Mouse (Mus musculus) midbrain, embryonic 16.5 days (tissue): ENCODE measurements around the gene Calr3. TPM values are rescaled to one million over a fixed set of nuclear protein-coding genes. Genes with fewer than 3 reads are reported as not detected.

Experiments used
- ATAC-seq: fragments of 200-750 bp; cut with Nextera tagmentation; 2 replicates; pipeline ENCODE4 v1.8.0; 2017; ENCODE audit warnings: moderate TSS enrichment
- H3K27ac ChIP-seq: fragments of 300-500 bp; sonication (generic); 2 replicates; pipeline ENCODE4 v1.5.1; 2014; ENCODE audit warnings: mild to moderate bottlenecking, low read length, mixed read lengths
- H3K27me3 ChIP-seq: fragments of 300-500 bp; sonication (generic); 2 replicates; pipeline ENCODE4 v1.6.1; 2014; ENCODE audit warnings: low read depth, low read length, mixed read lengths; ENCODE audit not compliant: control insufficient read depth, insufficient read depth
- H3K36me3 ChIP-seq: fragments of 300-500 bp; sonication (generic); 2 replicates; pipeline ENCODE4 v1.6.1; 2014; ENCODE audit warnings: mild to moderate bottlenecking, low read length, moderate library complexity, mixed read lengths; ENCODE audit not compliant: control insufficient read depth, insufficient read depth
- H3K4me1 ChIP-seq: fragments of 300-500 bp; sonication (generic); 2 replicates; pipeline ENCODE4 v1.6.1; 2014; ENCODE audit warnings: mild to moderate bottlenecking, low read length, mixed read lengths; ENCODE audit not compliant: control insufficient read depth, insufficient read depth
- H3K4me2 ChIP-seq: fragments of 300-500 bp; sonication (generic); 2 replicates; pipeline ENCODE4 v1.6.1; 2014; ENCODE audit warnings: mild to moderate bottlenecking, low read length, mixed read lengths
- H3K4me3 ChIP-seq: fragments of 300-500 bp; sonication (generic); 2 replicates; pipeline ENCODE4 v1.5.1; 2014; ENCODE audit warnings: low read depth, mild to moderate bottlenecking, low read length, moderate library complexity, mixed read lengths
- H3K9ac ChIP-seq: fragments of 300-500 bp; sonication (generic); 2 replicates; pipeline ENCODE4 v1.6.1; 2014; ENCODE audit warnings: low read depth, low read length, mixed read lengths
- H3K9me3 ChIP-seq: fragments of 300-500 bp; sonication (generic); replicated peaks from 2 replicates; pipeline ENCODE4 v1.6.1; 2014; ENCODE audit warnings: mild to moderate bottlenecking, low read length, mixed read lengths; ENCODE audit not compliant: control insufficient read depth, poor library complexity, severe bottlenecking
- WGBS: fragments of 180-500 bp; shearing (Covaris S2); extraction: QIAGEN DNeasy Blood & Tissue Kit; methylation state at CpG from one replicate; pipeline ENCODE4 v1.1.7; 2014; 5-methylcytosine and 5-hydroxymethylcytosine counted together
- polyA plus RNA-seq: library from polyadenylated mRNA; unstranded; fragments of >200 nt; fragmentation: Nextera tagmentation; extraction: Ambion mirVana; gene quantifications from 2 replicates; pipeline ENCODE4 v1.2.1, GENCODE M21; 2015

Calr3 gene
- polyA plus RNA-seq = 1.0 and 1.2 TPM in 2 replicates

- Histone ChIP-seq H3K4me2 (peak within 1 kb of the TSS; percentile 81), H3K9me3 (no peaks in the 10 kb centered on the region), H3K9ac (peak within 1 kb of the TSS; percentile 70), H3K36me3 (no peaks in the 10 kb centered on the region), H3K27me3 (no peaks in the 10 kb centered on the region), H3K4me3 (peak within 1 kb of the TSS; percentile 45), H3K4me1 (peaks cover 23% of the 10 kb centered on the region), H3K27ac (peak within 1 kb of the TSS; percentile 65; the same call in 1 of the 2 replicates)
- peak; percentile 99 for ATAC-seq
- 5% methylated on average over 34 of the region's 34 CpGs for WGBS
Measured at GRCm38 (mm10) chr8:72443338-72443993, at the start of gene Calr3, which contains the start of gene 1700030K09Rik. Gene Calr3, minus strand, starts transcription at chr8:72443870. Gene 1700030K09Rik, plus strand, starts transcription at chr8:72443880.

GRCm38 (mm10) chr8:72493381-72493780 is 49.7 kb upstream of the Calr3 start:
- Histone ChIP-seq H3K27me3 (no peaks in the 10 kb centered on the region), H3K4me3 (peak overlapping the region; percentile 86), H3K36me3 (peaks cover 17% of the 10 kb centered on the region), H3K9me3 (no peaks in the 10 kb centered on the region), H3K27ac (peak overlapping the region; percentile 79), H3K4me2 (peak overlapping the region; percentile 80), H3K9ac (peak overlapping the region; percentile 70), H3K4me1 (peaks cover 25% of the 10 kb centered on the region)
- ATAC-seq = no peak
- WGBS = 14% methylated on average over 8 of the region's 8 CpGs

GRCm38 (mm10) chr8:72492622-72493081 is 49.0 kb upstream of the Calr3 start:
- under 1% methylated on average over 51 of the region's 56 CpGs for WGBS
- Histone ChIP-seq H3K9ac (peak overlapping the region; percentile 79), H3K36me3 (peaks cover 23% of the 10 kb centered on the region), H3K27me3 (no peaks in the 10 kb centered on the region), H3K9me3 (no peaks in the 10 kb centered on the region), H3K4me2 (peak overlapping the region; percentile 80), H3K4me3 (peak overlapping the region; percentile 86), H3K27ac (peak overlapping the region; percentile 79), H3K4me1 (peaks cover 25% of the 10 kb centered on the region)
- ATAC-seq = peak; percentile 96

- Histone ChIP-seq H3K27ac (peak within 1 kb of the TSS; percentile 79), H3K4me2 (peak within 1 kb of the TSS; percentile 96), H3K9ac (peak within 1 kb of the TSS; percentile 79), H3K4me1 (peaks cover 25% of the 10 kb centered on the region), H3K36me3 (peaks cover 25% of the 10 kb centered on the region), H3K27me3 (no peaks in the 10 kb centered on the region), H3K9me3 (no peaks in the 10 kb centered on the region), H3K4me3 (peak within 1 kb of the TSS; percentile 86)
- peak; percentile 79 for ATAC-seq
- under 1% methylated on average over 88 of the region's 98 CpGs for WGBS
Measured at GRCm38 (mm10) chr8:72491680-72492621, 48.3 kb upstream of the Calr3 start, which contains the start of gene Slc35e1. Gene Slc35e1, minus strand, starts transcription at chr8:72492614.

GRCm38 (mm10) chr8:72491017-72491416 is 47.3 kb upstream of the Calr3 start:
- H3K9me3 ChIP-seq = no peaks in the 10 kb centered on the region
- H3K4me2 ChIP-seq = peak overlapping the region; percentile 96; the same call in 1 of the 2 replicates
- peak overlapping the region; percentile 86 for H3K4me3 ChIP-seq
- peaks cover 22% of the 10 kb centered on the region for H3K36me3 ChIP-seq
- no peak overlapping the region for H3K9ac ChIP-seq
- peaks cover 25% of the 10 kb centered on the region for H3K4me1 ChIP-seq
- no peak overlapping the region for H3K27ac ChIP-seq
- WGBS = 86% methylated on average over 2 of the region's 2 CpGs
- H3K27me3 ChIP-seq = no peaks in the 10 kb centered on the region
- no peak for ATAC-seq

GRCm38 (mm10) chr8:72487014-72487413 is 43.3 kb upstream of the Calr3 start:
- no peaks in the 10 kb centered on the region for H3K9me3 ChIP-seq
- peaks cover 26% of the 10 kb centered on the region for H3K36me3 ChIP-seq
- H3K4me3 ChIP-seq = no peak overlapping the region
- H3K9ac ChIP-seq = no peak overlapping the region
- no peak overlapping the region for H3K4me2 ChIP-seq
- no peaks in the 10 kb centered on the region for H3K27me3 ChIP-seq
- no peak for ATAC-seq
- H3K27ac ChIP-seq = no peak overlapping the region
- peaks cover 12% of the 10 kb centered on the region for H3K4me1 ChIP-seq

- no peak for ATAC-seq
- H3K36me3 ChIP-seq = peaks cover 30% of the 10 kb centered on the region
- 90% methylated on average over 6 of the region's 6 CpGs for WGBS
Measured at GRCm38 (mm10) chr8:72485456-72486199, 42.0 kb upstream of the Calr3 start.

GRCm38 (mm10) chr8:72474826-72475546 is 31.3 kb upstream of the Calr3 start, which contains the start of gene Cherp:
Gene Cherp, minus strand, starts transcription at chr8:72475226.
- Histone ChIP-seq H3K27me3 (no peaks in the 10 kb centered on the region), H3K9ac (peak within 1 kb of the TSS; percentile 82), H3K9me3 (no peaks in the 10 kb centered on the region), H3K4me3 (peak within 1 kb of the TSS; percentile 87), H3K36me3 (peaks cover 22% of the 10 kb centered on the region), H3K4me2 (peak within 1 kb of the TSS; percentile 100), H3K27ac (peak within 1 kb of the TSS; percentile 90), H3K4me1 (peaks cover 21% of the 10 kb centered on the region)
- WGBS = under 1% methylated on average over 78 of the region's 80 CpGs
- ATAC-seq = peak; percentile 97

More at GRCm38 (mm10) chr8:72485456-72486199, 42.0 kb upstream of the Calr3 start:
- no peaks in the 10 kb centered on the region for H3K27me3 ChIP-seq
- H3K9ac ChIP-seq = no peak overlapping the region
- no peak overlapping the region for H3K27ac ChIP-seq
- H3K9me3 ChIP-seq = no peaks in the 10 kb centered on the region
- H3K4me3 ChIP-seq = no peak overlapping the region
- peaks cover under 1% of the 10 kb centered on the region; the same call in 1 of the 2 replicates for H3K4me1 ChIP-seq
- H3K4me2 ChIP-seq = no peak overlapping the region
